Mouse (Mus musculus): ENCODE data around the gene Fbxl14. TPM values are rescaled to one million over a fixed set of nuclear protein-coding genes. Genes with fewer than 3 reads are reported as not detected.

Fbxl14 gene
- polyA plus RNA-seq, 1 experiment from 2014 or later: 29.5 TPM

DNA sequence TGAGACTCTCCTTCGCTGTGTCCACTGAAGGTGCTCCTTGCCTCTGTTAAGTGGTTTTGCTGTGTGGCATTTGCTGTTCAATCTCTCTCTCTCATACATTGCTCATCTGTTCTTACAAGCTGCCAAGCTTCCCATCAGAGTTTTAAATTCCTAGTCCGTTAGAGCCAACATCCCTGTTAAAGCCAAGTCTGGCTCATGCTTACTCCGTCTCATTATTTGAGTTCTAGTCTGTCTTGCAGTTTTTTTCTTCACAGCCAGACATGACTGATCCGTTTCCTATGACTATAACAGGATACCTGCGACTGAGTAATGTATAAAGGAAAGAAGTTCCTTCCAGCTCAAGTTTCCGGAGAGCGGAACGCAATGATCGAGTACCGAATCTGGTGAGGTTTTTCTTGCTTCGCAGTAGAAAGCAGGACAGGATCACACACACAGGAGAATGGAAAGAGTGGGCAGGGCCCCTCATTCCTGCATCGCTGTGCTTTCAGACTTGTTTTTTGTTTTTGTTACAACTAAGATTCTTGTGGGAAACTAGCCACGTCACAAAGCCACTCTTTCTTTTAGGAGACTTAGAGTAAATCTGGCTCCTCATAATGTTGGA is 30.1 kb downstream of the Fbxl14 start:
- H3K27me3 ChIP-seq: no peaks in the 10 kb centered on the region
- ChIA-PET POLR2A (interaction anchor here (1.0 kb wide), 1 partner anchor 11 kb away, joined by 4 read pairs; no protein-coding TSS in a partner anchor), CTCF (interaction anchor here (1.8 kb wide), 1 partner anchor 37 kb away, joined by 5 read pairs; no protein-coding TSS in a partner anchor)
- in situ Hi-C loops (cut with MboI; ENCODE audit: low pct_unique_long_range_greater_than_20kb): no loop called here
- DNase-seq (ENCODE audit: low read depth, low spot score): no peak
- TF ChIP-seq CTCF (IDR thresholded peaks at IDR 0.05): no peak
- ATAC-seq: no peak

DNA sequence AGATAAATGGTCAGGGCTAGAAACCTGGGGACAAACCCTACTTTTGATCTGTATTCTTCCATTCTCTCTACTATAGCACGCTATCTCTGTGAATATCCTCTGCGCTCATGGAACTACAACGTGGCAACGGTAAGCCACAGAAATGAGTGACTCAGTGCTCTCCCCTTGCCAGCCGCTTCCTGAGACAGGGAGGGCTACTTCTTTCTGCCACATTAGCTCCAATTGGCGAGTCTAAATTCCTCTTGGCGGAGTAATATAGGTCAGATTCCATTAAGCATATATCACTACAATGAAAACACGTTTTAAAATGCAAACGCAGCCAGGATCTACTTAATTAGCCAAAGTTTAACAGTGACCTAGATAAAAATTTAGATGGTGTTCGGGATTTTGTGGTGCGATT is 33.2 kb downstream of the Fbxl14 start:
- DNase-seq (ENCODE audit: low read depth, low spot score) (no peak), ATAC-seq (peak; percentile 73)
- ChIA-PET POLR2A (no interaction called here), CTCF (no interaction called here)
- H3K27me3 ChIP-seq: no peaks in the 10 kb centered on the region
- TF ChIP-seq CTCF (IDR thresholded peaks at IDR 0.05): no peak
- in situ Hi-C loops (cut with MboI; ENCODE audit: low pct_unique_long_range_greater_than_20kb): no loop called here

DNA sequence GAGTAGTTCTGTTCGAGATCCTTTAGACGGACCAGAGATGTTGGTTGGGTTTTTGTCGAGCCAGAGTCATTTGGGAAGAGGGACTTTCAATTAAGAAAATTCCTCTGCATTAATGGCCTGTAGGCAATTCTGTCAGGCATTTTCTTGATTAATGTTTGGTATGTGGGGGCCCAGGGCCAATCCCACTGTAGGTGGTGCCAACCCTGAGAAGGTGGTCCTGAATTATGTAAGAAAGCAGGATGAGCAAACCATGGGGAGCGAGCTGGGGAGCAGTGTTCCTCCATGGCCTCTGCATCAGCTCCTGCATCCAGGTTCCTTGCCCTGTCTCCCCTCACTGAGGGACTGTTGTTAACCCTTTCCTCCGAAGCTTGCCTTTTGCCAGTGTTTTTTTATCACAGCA is 34.0 kb downstream of the Fbxl14 start:
- no peaks in the 10 kb centered on the region for H3K27me3 ChIP-seq
- DNase-seq (ENCODE audit: low read depth, low spot score) (no peak), ATAC-seq (no peak)
- CTCF ChIA-PET: no interaction called here
- no peak for TF ChIP-seq CTCF (IDR thresholded peaks at IDR 0.05)
- in situ Hi-C loops (cut with MboI; ENCODE audit: low pct_unique_long_range_greater_than_20kb): no loop called here
- POLR2A ChIA-PET: interaction anchor here (0.6 kb wide), 1 partner anchor 38 kb away, joined by 6 read pairs; no protein-coding TSS in a partner anchor

DNA sequence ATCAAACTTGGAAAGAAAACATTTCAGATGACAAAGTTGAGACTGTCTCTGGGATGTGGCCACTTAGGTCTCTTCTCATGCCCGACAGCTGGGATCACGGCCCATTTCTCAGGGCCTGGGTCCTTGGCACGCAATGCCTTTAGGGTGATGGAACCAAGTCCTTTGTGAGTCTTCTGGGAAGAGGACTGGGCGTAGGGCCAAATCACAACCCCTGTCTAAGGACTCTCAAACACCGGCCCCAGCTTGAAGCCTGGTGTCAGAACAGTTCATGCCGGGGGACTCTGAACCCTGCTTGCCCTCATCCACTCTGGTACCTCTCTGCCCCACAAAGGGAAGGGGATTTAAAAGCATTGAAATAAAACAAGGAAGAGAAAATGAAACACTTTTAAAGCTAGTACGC is 34.6 kb downstream of the Fbxl14 start:
- H3K27me3 ChIP-seq: no peaks in the 10 kb centered on the region
- no peak for TF ChIP-seq CTCF (IDR thresholded peaks at IDR 0.05)
- POLR2A ChIA-PET: no interaction called here
- DNase-seq (ENCODE audit: low read depth, low spot score): no peak
- no peak for ATAC-seq
- CTCF ChIA-PET: interaction anchor here (1.6 kb wide), 1 partner anchor 16 kb away, joined by 4 read pairs; no protein-coding TSS in a partner anchor
- in situ Hi-C loops (cut with MboI; ENCODE audit: low pct_unique_long_range_greater_than_20kb): no loop called here

DNA sequence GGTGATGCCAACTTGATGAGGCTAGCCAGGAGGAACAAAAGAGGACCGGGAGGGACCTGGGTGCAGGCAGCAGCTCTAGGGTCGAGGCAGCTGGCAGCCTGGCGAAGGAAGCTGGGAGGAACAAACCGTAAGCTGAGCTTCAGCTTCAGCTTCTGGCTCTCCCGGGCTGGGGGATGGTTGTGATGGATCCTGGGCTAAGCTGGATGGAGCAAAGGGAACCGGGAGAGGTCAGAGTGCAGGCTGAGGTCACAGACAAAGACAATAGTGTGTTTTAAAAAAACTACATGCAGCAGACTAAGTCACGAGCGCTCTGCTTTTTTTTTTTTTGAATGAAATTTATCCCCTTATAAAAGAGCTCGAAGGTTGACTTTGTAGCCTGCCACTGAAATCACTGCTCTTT is 41.3 kb downstream of the Fbxl14 start:
- DNase-seq (ENCODE audit: low read depth, low spot score) (no peak), ATAC-seq (no peak)
- in situ Hi-C loops (cut with MboI; ENCODE audit: low pct_unique_long_range_greater_than_20kb): no loop called here
- ChIA-PET CTCF (no interaction called here), POLR2A (interaction anchor here (1.2 kb wide), 1 partner anchor 12 kb away, joined by 4 read pairs; no protein-coding TSS in a partner anchor)
- TF ChIP-seq CTCF (IDR thresholded peaks at IDR 0.05): no peak
- H3K27me3 ChIP-seq: no peaks in the 10 kb centered on the region

DNA sequence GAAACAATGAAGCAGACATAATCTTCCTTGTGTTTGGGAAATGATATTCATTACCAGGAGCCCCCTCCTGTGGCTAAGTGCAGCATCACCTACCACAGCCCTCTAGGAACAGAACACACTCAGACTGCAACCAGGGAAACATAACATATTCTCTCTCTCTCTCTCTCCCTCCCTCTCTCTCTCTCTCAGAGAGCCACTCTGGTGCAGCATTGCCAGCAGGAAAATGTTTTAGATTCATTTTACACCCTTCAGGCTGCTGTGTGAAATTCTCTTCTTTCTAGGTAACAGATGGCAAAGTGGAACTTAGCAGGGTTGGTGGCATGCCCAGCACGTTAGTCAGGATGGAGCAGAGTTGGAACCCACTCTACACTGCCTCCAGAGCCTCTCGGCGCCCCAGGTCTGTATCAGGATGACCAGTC is 42.0 kb downstream of the Fbxl14 start:
- DNase-seq (ENCODE audit: low read depth, low spot score): no peak
- ChIA-PET POLR2A (no interaction called here), CTCF (no interaction called here)
- no peak for TF ChIP-seq CTCF (IDR thresholded peaks at IDR 0.05)
- ATAC-seq: no peak
- in situ Hi-C loops (cut with MboI; ENCODE audit: low pct_unique_long_range_greater_than_20kb): no loop called here
- no peaks in the 10 kb centered on the region for H3K27me3 ChIP-seq

DNA sequence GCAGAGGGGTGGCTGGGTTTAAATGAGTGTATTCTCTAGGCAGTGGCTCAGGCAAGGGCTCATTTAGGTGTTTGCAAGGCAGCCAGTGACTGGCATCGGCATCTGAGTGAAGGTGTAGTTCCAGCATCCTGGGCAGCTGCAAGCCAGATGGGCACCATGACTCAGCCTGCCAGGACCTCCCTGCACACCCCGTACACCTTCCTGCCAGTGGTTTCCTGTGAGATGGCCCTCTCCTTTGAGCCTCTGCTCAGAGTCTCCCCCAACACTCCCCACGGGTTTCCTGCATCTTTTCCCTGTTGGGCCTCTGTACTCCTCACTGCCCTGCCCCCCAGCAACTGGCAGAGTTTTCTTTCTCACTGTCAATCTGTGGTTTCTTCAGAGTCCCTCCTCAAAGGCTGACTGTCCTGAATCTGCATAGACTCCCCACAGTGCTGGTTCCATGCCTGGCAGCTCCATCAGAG is 42.5 kb downstream of the Fbxl14 start:
- no peak for TF ChIP-seq CTCF (IDR thresholded peaks at IDR 0.05)
- in situ Hi-C loops (cut with MboI; ENCODE audit: low pct_unique_long_range_greater_than_20kb): no loop called here
- ChIA-PET CTCF (no interaction called here), POLR2A (no interaction called here)
- no peaks in the 10 kb centered on the region for H3K27me3 ChIP-seq
- DNase-seq (ENCODE audit: low read depth, low spot score): no peak
- no peak for ATAC-seq

DNA sequence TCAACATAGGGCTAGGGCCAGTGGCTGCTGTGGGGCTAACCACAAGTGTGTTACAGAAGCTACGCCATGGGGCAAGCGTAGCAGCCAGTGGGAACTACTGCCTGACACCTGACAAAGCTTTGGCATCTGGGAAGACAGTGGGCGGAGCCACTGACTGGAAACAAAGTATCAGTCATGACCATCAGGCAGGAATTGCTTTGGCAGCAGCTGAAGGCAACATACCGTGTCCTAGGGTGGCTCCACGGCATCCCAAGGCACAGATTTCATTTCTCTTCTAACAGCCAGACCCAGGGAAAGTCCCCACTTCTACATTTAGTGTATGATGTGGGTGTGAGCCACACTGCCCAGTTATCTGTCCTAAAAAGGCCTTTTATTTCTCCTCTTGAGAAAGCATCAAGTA is 47.0 kb downstream of the Fbxl14 start:
- ChIA-PET POLR2A (no interaction called here), CTCF (interaction anchor here (1.7 to 2.0 kb wide), 2 partner anchors 13 to 54 kb away, joined by 3 to 5 read pairs; no protein-coding TSS in a partner anchor)
- peak; percentile 85 for DNase-seq (ENCODE audit: low read depth, low spot score)
- no peaks in the 10 kb centered on the region for H3K27me3 ChIP-seq
- no peak for TF ChIP-seq CTCF (IDR thresholded peaks at IDR 0.05)
- peak; percentile 85 for ATAC-seq
- in situ Hi-C loops (cut with MboI; ENCODE audit: low pct_unique_long_range_greater_than_20kb): no loop called here

DNA sequence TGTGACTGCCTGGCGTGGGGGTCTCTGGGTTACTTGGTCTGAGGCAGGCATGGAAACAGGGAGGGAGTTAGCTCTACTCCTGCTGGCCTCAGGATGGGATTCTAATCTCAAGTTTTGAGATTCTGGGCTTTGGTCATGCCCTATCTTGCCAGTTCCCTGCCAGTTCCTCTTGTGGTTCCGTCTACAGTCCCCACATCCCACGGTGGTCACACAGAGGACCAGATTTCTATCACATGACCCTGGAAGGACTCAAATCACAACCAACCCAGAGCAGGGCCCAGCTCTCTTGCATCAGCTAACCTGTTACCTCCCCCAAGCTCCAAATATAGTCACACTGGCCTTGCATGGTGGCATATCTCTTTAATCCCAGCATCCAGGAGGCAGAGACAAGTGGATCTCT is 50.2 kb downstream of the Fbxl14 start:
- ChIA-PET CTCF (interaction anchor here (0.9 to 1.5 kb wide), 2 partner anchors 15 to 24 kb away, joined by 3 to 4 read pairs; no protein-coding TSS in a partner anchor), POLR2A (no interaction called here)
- TF ChIP-seq CTCF (IDR thresholded peaks at IDR 0.05): no peak

More for the DNA sequence above, 50.2 kb downstream of the Fbxl14 start:
- DNase-seq (ENCODE audit: low read depth, low spot score) (no peak), ATAC-seq (no peak)
- no peaks in the 10 kb centered on the region for H3K27me3 ChIP-seq
- in situ Hi-C loops (cut with MboI; ENCODE audit: low pct_unique_long_range_greater_than_20kb): no loop called here

Other genes with a start within 250 kb of the Fbxl14 start
- 0.05 TPM for gene Cacna2d4, start 243.1 kb upstream of the Fbxl14 start, polyA plus RNA-seq (2021)
- 1.1 TPM for gene Lrtm2, start 148.9 kb upstream of the Fbxl14 start, polyA plus RNA-seq (2021)
- gene Adipor2, start 62.0 kb upstream of the Fbxl14 start, polyA plus RNA-seq (2021): 50.0 TPM
- 9.8 TPM for gene Wnt5b, start 64.7 kb downstream of the Fbxl14 start, polyA plus RNA-seq (2021)